Comparison of ENCODE assay signal across 10 mouse cellular contexts in the genomic region with DNA sequence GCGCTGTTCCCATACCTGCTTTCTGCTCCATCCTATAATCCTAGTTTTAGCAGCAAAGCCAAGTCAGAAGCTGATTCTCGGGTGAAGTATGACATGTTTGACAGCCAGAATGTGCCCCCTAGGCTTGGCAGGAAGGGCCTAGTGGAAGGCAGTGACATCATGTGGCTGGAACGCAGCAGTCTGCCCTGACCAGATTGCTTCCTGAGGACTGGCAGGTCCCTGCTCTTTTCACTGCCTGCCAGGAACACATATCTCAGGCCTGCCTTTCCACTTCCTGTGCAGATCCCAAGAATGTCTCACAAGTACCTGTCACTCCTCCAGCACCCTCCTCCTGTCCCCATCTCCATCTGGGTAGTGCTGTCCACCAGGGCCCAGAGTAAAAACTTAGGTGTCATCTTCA. TPM values are rescaled to one million over a fixed set of nuclear protein-coding genes. Genes with fewer than 3 reads are reported as not detected.
DNase-seq lines count a peak whose midpoint lies in the region; ATAC-seq and TF ChIP-seq lines count a peak whose summit lies in the region.
"Had no signal": no experiment of that assay in that cellular context is flagged by ENCODE, and none has a peak within 500 bp of the region (broad histone marks: within the 10 kb centered on the region; RNA-seq: fewer than 3 reads in every experiment).

No protein-coding gene starts in this region.

- peaks cover 44% of the 10 kb centered on the region for H3K36me3 ChIP-seq in liver, postnatal 0 days (replicated peaks; ENCODE audit: insufficient read depth, low read length)

- H3K4me3 ChIP-seq in liver, postnatal 0 days (ENCODE audit: low read depth, low read length) = no peak overlapping the region
- H3K4me3 ChIP-seq: embryonic facial prominence, embryonic 13.5 days; midbrain, embryonic 15.5 days had no signal

- peak; percentile 46 for DNase-seq in MN1 (ENCODE audit: low spot score)
- peak; percentile 83 for DNase-seq in cerebellum, adult 11 months
- peak; percentile 55 for DNase-seq in gonadal fat pad, adult 2 months (ENCODE audit: low read depth)
- peak; percentile 46 for DNase-seq in kidney, postnatal 14 days
- no peak for DNase-seq in c-Kit-positive CD71-positive TER-119-positive erythroid progenitor cells, embryonic 14.5 days (ENCODE audit: low spot score)
- DNase-seq in liver, postnatal 0 days = no peak
- no peak for DNase-seq in layer of hippocampus, postnatal 14 days (ENCODE audit: low spot score in 2 of 2)
- no peak for DNase-seq in ovary, postnatal 14 days (ENCODE audit: low spot score)

- TF ChIP-seq EP300 in liver, postnatal 0 days (IDR thresholded peaks at IDR 0.05; ENCODE audit: low read depth) = no peak

- no peaks in the 10 kb centered on the region for H3K9me3 ChIP-seq in liver, postnatal 0 days (ENCODE audit: low read length)
- H3K9me3 ChIP-seq: embryonic facial prominence, embryonic 13.5 days; midbrain, embryonic 15.5 days had no signal

- TF ChIP-seq CTCF in liver, postnatal 0 days (IDR thresholded peaks at IDR 0.05; ENCODE audit: low read depth) = no peak

- no peak overlapping the region for H3K27ac ChIP-seq in liver, postnatal 0 days (ENCODE audit: low read depth)
- H3K27ac ChIP-seq: embryonic facial prominence, embryonic 13.5 days; midbrain, embryonic 15.5 days had no signal

- whole genome bisulfite sequencing in liver, postnatal 0 days (ENCODE audit: insufficient replicate concordance) = 66% methylated on average over 3 of the region's 3 CpGs

- ATAC-seq in liver, postnatal 0 days = no peak
- ATAC-seq: midbrain, embryonic 15.5 days had no signal

- H3K9ac ChIP-seq in liver, postnatal 0 days (replicated peaks) = no peak overlapping the region
- H3K9ac ChIP-seq: embryonic facial prominence, embryonic 13.5 days; midbrain, embryonic 15.5 days had no signal

- no peaks in the 10 kb centered on the region for H3K4me1 ChIP-seq in liver, postnatal 0 days (ENCODE audit: insufficient read depth)
- H3K4me1 ChIP-seq: embryonic facial prominence, embryonic 13.5 days; midbrain, embryonic 15.5 days had no signal

- no peak overlapping the region for H3K4me2 ChIP-seq in liver, postnatal 0 days (ENCODE audit: low read depth, low read length)
- H3K4me2 ChIP-seq: embryonic facial prominence, embryonic 13.5 days; midbrain, embryonic 15.5 days had no signal

- H3K27me3 ChIP-seq in liver, postnatal 0 days (ENCODE audit: insufficient read depth, low read length) = no peaks in the 10 kb centered on the region
- H3K27me3 ChIP-seq: embryonic facial prominence, embryonic 13.5 days; midbrain, embryonic 15.5 days had no signal

RNA-seq across cellular contexts. Expression of a gene that starts 27.8 kb away (rescaled TPM):
- polyA plus RNA-seq in gonadal fat pad, adult 2 months (2012; rRNA removed) = 35.1 and 38.7 TPM in 2 replicates
- 23.5 and 24.4 TPM in 2 replicates for polyA plus RNA-seq in liver, postnatal 0 days (2015; fragmentation: Nextera tagmentation; extraction: Ambion mirVana)
- total RNA-seq in layer of hippocampus, postnatal 14 days (2021) = 10 to 100 TPM; 15.1 to 16.3 TPM

Comparison
In these comparisons a context has a peak if more than half of its experiments do, and no peak if none do; other contexts are left out.
1. DNase-seq: peak in MN1 (single experiment), cerebellum, adult 11 months (single experiment), gonadal fat pad, adult 2 months (single experiment) and kidney, postnatal 14 days (single experiment); none in c-Kit-positive CD71-positive TER-119-positive erythroid progenitor cells, embryonic 14.5 days (single experiment), liver, postnatal 0 days (single experiment), layer of hippocampus, postnatal 14 days (0 of 2) and ovary, postnatal 14 days (single experiment).